Mouse (Mus musculus) lung, postnatal 0 days (tissue): ENCODE results near the gene Duox1. TPM values are rescaled to one million over a fixed set of nuclear protein-coding genes. Genes with fewer than 3 reads are reported as not detected.
"Not testable (repeated sequence)": the region's sequence is repeated elsewhere in the genome, so short reads cannot be mapped to it uniquely, and the experiment has no call there.

Source experiments
- ATAC-seq: fragments of 200-750 bp; cut with Nextera tagmentation; 2 replicates; pipeline ENCODE4 v1.8.0; 2017; ENCODE audit warnings: moderate library complexity
- DNase-seq: peaks from one replicate; pipeline ENCODE4 v3.0.0-alpha.2; 2016; ENCODE audit warnings: low spot score
- H3K27ac ChIP-seq: fragments of 300-500 bp; sonication (generic); 2 replicates; pipeline ENCODE4 v1.5.1; 2014; ENCODE audit warnings: antibody characterized with exemption, mild to moderate bottlenecking, low read length, mixed read lengths
- H3K27me3 ChIP-seq: fragments of 300-500 bp; sonication (generic); replicated peaks from 2 replicates; pipeline ENCODE4 v1.6.1; 2014; ENCODE audit warnings: low read length, mixed read lengths; ENCODE audit not compliant: insufficient read depth
- H3K36me3 ChIP-seq: fragments of 300-500 bp; sonication (generic); 2 replicates; pipeline ENCODE4 v1.6.1; 2014; ENCODE audit warnings: low read length, mixed read lengths; ENCODE audit not compliant: insufficient read depth
- H3K4me1 ChIP-seq: fragments of 300-500 bp; sonication (generic); 2 replicates; pipeline ENCODE4 v1.6.1; 2014; ENCODE audit warnings: antibody characterized with exemption, low read depth, low read length, mixed read lengths; ENCODE audit not compliant: insufficient read depth
- H3K4me2 ChIP-seq: fragments of 300-500 bp; sonication (generic); replicated peaks from 2 replicates; pipeline ENCODE4 v1.6.1; 2014; ENCODE audit warnings: low read depth, mild to moderate bottlenecking, low read length, moderate library complexity, mixed read lengths
- H3K4me3 ChIP-seq: fragments of 300-500 bp; sonication (generic); 2 replicates; pipeline ENCODE4 v1.5.1; 2014; ENCODE audit warnings: low read depth, low read length
- H3K9ac ChIP-seq: fragments of 300-500 bp; sonication (generic); replicated peaks from 2 replicates; pipeline ENCODE4 v1.6.1; 2014; ENCODE audit warnings: low read depth, mild to moderate bottlenecking
- H3K9me3 ChIP-seq: fragments of 300-500 bp; sonication (generic); 2 replicates; pipeline ENCODE4 v1.6.1; 2016; ENCODE audit warnings: low read length, mixed read lengths
- CTCF ChIP-seq: IDR thresholded peaks from 2 replicates; pipeline ENCODE4 v1.5.1; 2016; ENCODE audit warnings: antibody characterized with exemption, mild to moderate bottlenecking
- EP300 ChIP-seq: IDR thresholded peaks from 2 replicates; pipeline ENCODE4 v1.6.1; 2016; ENCODE audit warnings: antibody characterized with exemption, mild to moderate bottlenecking, control low read depth
- WGBS: fragments of 180-500 bp; shearing (Covaris S2); extraction: QIAGEN DNeasy Blood & Tissue Kit; methylation state at CpG from one replicate; pipeline ENCODE4 v1.1.7; 2014; 5-methylcytosine and 5-hydroxymethylcytosine counted together
- polyA plus RNA-seq: library from polyadenylated mRNA; unstranded; fragments of >200 nt; fragmentation: Nextera tagmentation; extraction: Ambion mirVana; gene quantifications from 2 replicates; pipeline ENCODE4 v1.2.1, GENCODE M21; 2015

The Duox1 gene
- polyA plus RNA-seq, 1 experiment from 2014 or later: 0.06 TPM

DNA sequence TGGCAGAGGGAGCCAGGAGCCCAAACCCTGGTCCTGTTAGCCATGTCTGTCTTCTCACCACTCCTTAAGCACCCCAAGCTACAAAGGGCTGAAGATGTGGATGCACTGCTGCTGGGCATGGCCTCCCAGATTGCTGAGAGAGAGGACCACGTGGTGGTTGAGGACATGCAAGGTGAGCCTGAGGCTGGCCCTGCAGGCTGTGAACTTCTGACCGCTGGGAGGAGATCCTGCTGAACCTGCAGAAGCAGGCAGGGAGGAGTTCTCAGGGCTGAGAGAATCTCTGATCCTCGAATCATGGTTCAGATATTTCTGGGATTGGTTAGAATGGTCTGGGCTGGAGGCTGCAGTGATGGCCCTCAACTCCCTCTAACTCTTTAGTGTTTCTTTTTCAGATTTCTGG is 8.5 kb downstream of the Duox1 start:
- 44% methylated on average over 3 of the region's 3 CpGs for WGBS

DNA sequence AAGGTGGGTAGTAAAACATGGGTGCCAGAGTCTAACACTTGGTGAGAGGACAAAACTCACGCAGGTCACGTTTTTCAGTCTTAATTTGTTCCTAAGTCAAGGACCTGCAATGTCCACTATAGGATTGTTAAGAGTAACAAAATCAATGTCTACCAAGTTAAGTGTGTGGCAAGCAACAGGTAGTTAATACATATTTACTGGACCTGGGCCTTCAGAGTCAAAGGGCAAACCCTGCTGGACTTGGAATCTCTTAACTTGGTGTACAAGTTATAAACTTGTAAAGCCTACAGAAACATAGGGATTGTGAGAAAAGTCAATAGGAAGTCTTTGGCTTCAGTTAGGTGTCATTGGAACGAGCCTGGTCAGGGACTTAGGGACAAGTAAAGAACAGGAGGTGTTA is 9.1 kb downstream of the Duox1 start:
- DNase-seq: no peak
- no peak for ATAC-seq
- Histone ChIP-seq H3K36me3 (no peaks in the 10 kb centered on the region), H3K4me3 (no peak overlapping the region), H3K27me3 (no peaks in the 10 kb centered on the region), H3K9ac (no peak overlapping the region), H3K4me1 (no peaks in the 10 kb centered on the region), H3K4me2 (no peak overlapping the region), H3K9me3 (no peaks in the 10 kb centered on the region), H3K27ac (no peak overlapping the region)
- 63% methylated on average over 3 of the region's 3 CpGs for WGBS
- TF ChIP-seq EP300 (no peak), CTCF (no peak)

More for the DNA sequence above, 8.5 kb downstream of the Duox1 start:
- Histone ChIP-seq H3K27me3 (no peaks in the 10 kb centered on the region), H3K27ac (no peak overlapping the region), H3K36me3 (no peaks in the 10 kb centered on the region), H3K9me3 (no peaks in the 10 kb centered on the region), H3K9ac (no peak overlapping the region), H3K4me3 (no peak overlapping the region), H3K4me1 (no peaks in the 10 kb centered on the region), H3K4me2 (no peak overlapping the region)
- DNase-seq: no peak
- ATAC-seq: no peak
- TF ChIP-seq CTCF: no peak
- TF ChIP-seq EP300: no peak

DNA sequence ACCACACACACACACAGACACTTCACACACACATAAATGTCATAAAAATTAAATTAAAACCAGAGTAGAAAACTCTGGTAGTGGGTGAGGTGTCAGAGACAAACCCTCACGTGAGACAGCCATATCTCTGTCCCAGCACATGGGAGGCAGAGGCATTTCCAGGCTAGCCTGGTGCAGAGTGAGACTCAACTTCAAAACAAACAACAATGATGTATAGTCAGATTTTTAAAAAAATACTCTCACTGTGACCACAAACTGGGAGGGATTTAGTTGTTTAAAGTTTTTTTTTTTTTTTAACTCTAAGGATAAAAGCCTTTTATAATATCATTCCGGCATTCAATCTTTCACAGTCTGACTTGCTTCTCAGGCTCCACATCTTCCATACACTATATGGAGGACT is 9.9 kb downstream of the Duox1 start:
- ATAC-seq: no peak
- no peak for DNase-seq
- Histone ChIP-seq H3K4me3 (no peak overlapping the region), H3K36me3 (no peaks in the 10 kb centered on the region), H3K9me3 (no peaks in the 10 kb centered on the region), H3K4me1 (no peaks in the 10 kb centered on the region), H3K4me2 (no peak overlapping the region), H3K9ac (no peak overlapping the region), H3K27ac (no peak overlapping the region), H3K27me3 (no peaks in the 10 kb centered on the region)
- no peak for TF ChIP-seq CTCF
- TF ChIP-seq EP300: no peak
- WGBS: 67% methylated on average over 2 of the region's 2 CpGs

DNA sequence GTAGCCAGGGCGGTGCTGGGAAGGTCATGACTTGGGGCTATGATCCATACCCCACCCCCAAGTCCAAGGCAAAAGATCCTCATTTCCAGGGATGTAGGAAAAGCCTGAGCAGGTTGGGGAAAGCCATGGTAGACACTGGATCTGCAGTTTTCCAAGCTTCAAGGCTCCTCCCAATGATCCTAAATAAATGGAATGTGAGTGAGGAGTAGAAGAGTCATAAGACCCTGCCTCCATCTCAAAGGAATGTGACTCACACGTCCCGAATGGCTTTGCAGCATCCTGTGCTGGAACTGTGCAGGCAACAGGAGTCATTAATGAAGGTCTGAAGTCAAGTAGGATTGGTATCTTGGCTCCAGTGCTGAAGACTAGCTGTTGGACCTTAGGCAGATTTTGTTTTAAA is 12.5 kb downstream of the Duox1 start:
- Histone ChIP-seq H3K4me2 (no peak overlapping the region), H3K27me3 (no peaks in the 10 kb centered on the region), H3K9ac (no peak overlapping the region), H3K9me3 (no peaks in the 10 kb centered on the region), H3K4me1 (no peaks in the 10 kb centered on the region), H3K4me3 (no peak overlapping the region), H3K27ac (no peak overlapping the region), H3K36me3 (no peaks in the 10 kb centered on the region)
- ATAC-seq: no peak
- DNase-seq: no peak
- WGBS: 38% methylated on average over 3 of the region's 3 CpGs
- TF ChIP-seq EP300 (no peak), CTCF (no peak)

DNA sequence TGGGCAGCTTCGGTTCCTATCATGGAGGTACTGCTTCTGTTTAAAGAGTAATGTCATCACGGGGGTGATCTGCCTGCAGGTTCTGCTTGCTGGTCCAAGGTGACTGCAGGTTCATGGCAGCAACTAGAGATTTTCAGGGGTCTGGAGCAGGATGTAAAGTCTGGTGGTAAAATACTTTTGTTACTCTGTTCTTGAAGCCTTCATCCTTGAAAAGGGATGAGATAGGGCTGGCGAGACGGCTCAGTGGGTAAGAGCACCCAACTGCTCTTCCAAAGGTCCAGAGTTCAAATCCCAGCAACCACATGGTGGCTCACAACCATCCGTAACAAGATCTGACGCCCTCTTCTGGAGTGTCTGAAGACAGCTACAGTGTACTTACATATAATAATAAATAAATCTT is 14.8 kb downstream of the Duox1 start:
- not testable (repeated sequence) for H3K4me1 ChIP-seq, H3K9me3 ChIP-seq, H3K9ac ChIP-seq, H3K4me3 ChIP-seq, DNase-seq, ATAC-seq, H3K27me3 ChIP-seq, H3K27ac ChIP-seq, H3K4me2 ChIP-seq, H3K36me3 ChIP-seq
- WGBS: 69% methylated on average over 5 of the region's 6 CpGs

DNA sequence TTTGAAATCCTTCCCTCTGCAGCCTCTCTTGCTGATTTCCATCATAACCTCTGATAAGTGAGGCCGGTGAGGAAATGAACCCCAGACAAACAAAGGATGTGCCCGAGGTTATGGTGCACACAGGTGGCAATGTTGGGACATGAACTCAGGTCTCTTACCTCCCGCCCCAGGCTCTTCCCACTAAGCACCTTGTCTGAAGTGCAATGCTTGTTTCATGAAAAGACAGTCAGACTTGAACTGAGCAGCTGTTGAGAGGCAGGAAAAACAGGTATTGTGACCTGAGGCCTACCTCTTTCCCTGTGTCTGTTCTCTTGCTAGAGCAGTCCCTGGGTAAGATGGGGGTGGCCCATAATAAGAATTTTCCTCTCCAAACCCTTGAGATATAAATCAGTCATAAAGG is 16.8 kb downstream of the Duox1 start:
- H3K36me3 ChIP-seq: no peaks in the 10 kb centered on the region
- ATAC-seq (no peak), DNase-seq (no peak)
- H3K4me2 ChIP-seq: no peak overlapping the region
- no peak overlapping the region for H3K9ac ChIP-seq
- no peaks in the 10 kb centered on the region for H3K4me1 ChIP-seq
- no peaks in the 10 kb centered on the region for H3K27me3 ChIP-seq
- WGBS: 55% methylated on average over 3 of the region's 3 CpGs
- no peak overlapping the region for H3K27ac ChIP-seq
- no peaks in the 10 kb centered on the region for H3K9me3 ChIP-seq
- H3K4me3 ChIP-seq: no peak overlapping the region
- no peak for TF ChIP-seq EP300
- no peak for TF ChIP-seq CTCF

DNA sequence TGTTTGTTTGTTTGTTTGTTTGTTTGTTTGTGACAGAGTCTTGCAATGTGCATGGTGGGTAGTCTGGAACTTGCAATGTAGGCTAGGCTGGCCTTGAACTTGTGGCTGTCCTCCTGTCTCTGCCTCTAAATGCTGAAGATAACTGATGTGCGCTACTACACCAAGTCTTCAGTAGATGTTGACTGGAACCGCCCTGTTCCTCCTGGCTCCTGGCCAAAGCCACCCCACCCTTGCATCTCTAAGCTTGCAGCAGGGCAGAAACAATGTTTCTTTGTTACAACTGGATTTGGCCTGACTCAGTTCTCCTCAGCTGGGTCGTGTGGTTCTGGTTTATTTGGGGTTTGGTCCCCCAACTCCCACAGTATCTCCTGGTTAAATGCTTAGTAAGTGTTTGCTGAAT is 18.7 kb downstream of the Duox1 start:
- ATAC-seq (no peak), DNase-seq (no peak)
- no peak overlapping the region for H3K27ac ChIP-seq
- WGBS: 38% methylated on average over 3 of the region's 3 CpGs
- no peaks in the 10 kb centered on the region for H3K4me1 ChIP-seq
- TF ChIP-seq EP300 (no peak), CTCF (no peak)
- no peak overlapping the region for H3K4me3 ChIP-seq
- H3K9ac ChIP-seq: no peak overlapping the region
- H3K36me3 ChIP-seq: no peaks in the 10 kb centered on the region
- no peak overlapping the region for H3K4me2 ChIP-seq
- no peaks in the 10 kb centered on the region for H3K9me3 ChIP-seq
- H3K27me3 ChIP-seq: no peaks in the 10 kb centered on the region
